Mouse (Mus musculus): Measurements from ENCODE around the gene Hsd17b14.
"Not testable (repeated sequence)": the region's sequence is repeated elsewhere in the genome, so short reads cannot be mapped to it uniquely, and the experiment has no call there.

Gene Hsd17b14

DNA sequence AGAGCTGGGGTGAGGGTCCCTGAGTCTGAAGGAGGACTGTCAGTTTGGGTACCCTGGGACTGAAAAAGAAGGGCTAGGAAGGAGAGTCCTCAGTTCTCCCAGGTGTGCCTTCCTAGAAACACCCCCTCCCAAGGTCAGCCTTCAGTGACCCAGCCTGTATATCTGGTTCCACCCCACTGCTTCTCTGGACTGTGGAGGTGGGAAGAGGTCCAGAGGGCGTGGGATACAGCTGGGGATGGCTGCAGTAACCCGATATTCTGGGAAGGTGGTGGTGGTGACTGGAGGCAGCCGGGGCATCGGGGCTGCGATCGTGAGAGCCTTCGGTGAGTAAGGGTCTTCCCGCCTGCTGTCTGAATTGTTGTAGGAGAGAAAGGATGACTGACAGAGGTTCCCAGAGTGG is at the start of gene Hsd17b14:
Hsd17b14 (plus strand) TSS at position 150 of the 400 bp plus-strand sequence.
- no peak for DNase-seq (ENCODE audit: low read depth, low spot score)

GRCm38 (mm10) chr7:45507583-45507982 is 47.1 kb upstream of the Hsd17b14 start:
- DNase-seq (ENCODE audit: low read depth, low spot score) = no peak

DNA sequence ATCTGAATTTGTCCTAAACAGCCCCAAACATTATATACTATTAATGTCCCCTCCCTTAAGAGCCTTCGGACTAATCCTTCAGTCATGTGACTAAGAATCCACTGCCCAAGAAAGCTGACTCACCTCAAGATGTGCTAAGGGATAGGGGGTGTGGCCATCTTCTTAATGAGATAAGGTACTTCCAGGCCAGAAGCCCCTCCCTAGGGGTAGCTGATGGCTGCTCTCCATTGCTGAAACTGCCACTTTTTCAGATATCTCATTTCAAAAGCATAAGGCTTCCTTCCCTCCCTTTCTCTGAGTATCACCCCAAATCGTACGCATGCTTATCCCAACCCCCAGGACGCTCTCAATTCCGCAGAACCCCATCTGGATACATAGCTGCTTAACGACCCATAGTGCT is 46.1 kb upstream of the Hsd17b14 start:
- DNase-seq (ENCODE audit: low read depth, low spot score) = peak; percentile 85

- DNase-seq (ENCODE audit: low read depth, low spot score) = no peak
These were observed 45.4 kb upstream of the Hsd17b14 start for GRCm38 (mm10) chr7:45509181-45509882.

DNA sequence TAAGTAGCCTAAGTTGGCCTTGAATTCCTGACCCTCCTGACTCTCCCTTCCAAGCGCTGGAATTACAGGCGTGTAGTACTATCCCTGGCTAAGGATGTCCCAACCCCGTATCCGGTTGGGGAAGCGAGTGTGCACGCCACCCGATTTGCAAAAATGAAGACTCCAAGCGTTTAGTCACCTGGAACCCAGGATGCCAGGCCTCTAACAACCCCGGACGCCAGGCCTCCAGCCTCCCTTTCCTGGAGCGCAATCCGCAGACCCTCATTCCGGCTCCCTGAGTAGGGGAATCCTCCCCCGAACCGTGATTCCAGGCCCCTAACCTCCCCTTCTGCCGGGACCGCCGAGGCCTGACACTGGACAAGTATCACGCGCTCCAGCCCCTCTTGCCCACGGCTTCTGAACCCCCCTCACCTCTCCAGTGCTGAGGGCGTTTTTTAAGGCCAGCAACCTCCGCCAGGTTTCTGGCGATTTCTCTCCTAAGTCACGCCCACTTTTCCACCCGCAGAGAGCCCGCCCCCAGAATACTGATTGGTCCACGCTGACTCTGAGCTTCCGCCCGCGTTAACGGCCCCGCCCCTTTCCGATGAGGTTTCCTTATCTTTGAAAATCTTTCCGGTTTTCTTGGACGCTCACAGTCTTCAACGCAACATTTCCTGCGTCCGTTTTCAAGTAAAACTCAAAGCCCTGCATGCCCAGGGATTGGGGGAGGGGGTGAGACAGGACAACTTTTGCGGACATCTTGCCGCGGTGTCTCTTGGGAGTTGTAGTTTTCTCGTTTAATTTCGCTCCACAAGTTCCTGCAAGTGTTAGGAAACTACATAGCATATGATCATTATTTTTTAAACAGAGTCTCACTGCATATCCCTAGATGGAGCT is 44.5 kb upstream of the Hsd17b14 start, which contains the start of gene Nucb1:
Nucb1 (minus strand) TSS at position 495 of the 876 bp plus-strand sequence.
- DNase-seq (ENCODE audit: low read depth, low spot score) = peak; percentile 92

DNA sequence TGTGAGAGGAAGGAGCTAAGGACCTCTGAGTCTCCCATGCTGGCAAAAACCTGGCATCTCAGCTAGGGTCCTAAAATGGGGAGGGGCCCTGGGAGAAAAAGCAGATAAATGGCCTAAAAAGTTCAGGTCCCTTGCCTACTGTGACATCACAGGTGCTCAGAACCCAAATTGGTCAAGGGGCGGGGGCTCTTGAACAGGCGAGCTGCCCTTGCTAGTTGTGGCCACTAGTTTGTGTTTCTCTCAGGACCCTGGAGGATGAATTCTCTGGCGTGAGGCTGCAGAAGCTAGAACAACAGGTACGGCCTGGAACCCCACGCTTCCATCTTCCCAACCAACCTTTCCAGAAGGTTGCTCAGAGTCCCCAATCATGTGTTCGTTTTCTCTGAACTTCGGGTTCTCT is 40.3 kb upstream of the Hsd17b14 start:
- DNase-seq (ENCODE audit: low read depth, low spot score) = no peak

GRCm38 (mm10) chr7:45515436-45515835 is 39.3 kb upstream of the Hsd17b14 start:
- peak; percentile 78 for DNase-seq (ENCODE audit: low read depth, low spot score)

- DNase-seq (ENCODE audit: low read depth, low spot score) = not testable (repeated sequence)
These were observed 37.8 kb upstream of the Hsd17b14 start for GRCm38 (mm10) chr7:45516846-45517245.

GRCm38 (mm10) chr7:45518618-45519017 is 36.1 kb upstream of the Hsd17b14 start:
- no peak for DNase-seq (ENCODE audit: low read depth, low spot score)

DNA sequence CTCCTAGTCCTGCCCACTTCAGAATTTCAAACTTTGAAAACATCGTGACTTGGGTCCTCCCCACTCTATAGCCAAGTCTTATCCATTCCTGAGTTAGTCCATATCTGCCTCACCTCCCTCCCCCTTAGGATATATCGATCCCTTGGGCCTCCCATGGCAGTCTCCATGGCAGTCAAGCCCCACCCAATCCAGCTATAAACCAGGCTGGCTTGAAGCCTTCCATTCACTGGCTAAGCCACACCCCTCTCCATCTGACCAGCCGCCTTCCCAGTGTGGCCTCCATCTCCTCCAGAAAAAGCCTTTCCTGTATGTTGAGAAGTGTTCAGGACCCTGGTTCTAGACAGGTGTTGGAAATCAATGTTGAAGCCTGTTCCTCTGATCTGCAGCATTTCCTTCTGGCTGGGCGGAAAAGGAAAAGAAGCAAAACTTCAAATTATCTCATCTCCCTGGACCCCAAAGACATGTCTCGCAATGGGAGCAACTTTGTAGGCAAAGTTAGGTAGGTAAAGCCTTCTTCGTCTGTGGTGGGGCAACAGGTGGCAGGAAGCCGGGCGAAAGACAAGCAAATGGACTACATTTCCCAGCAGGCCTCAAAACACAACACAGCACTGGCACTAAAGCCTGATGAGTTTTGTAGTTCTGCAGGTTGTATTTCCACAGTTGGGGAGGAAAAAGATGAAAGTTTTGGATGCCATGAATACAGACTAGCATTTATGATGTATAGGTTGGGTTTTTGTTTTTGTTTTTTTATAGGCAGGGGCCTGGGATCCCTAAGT is 35.2 kb upstream of the Hsd17b14 start:
- DNase-seq (ENCODE audit: low read depth, low spot score) = no peak

GRCm38 (mm10) chr7:45520605-45521004 is 34.1 kb upstream of the Hsd17b14 start:
- DNase-seq (ENCODE audit: low read depth, low spot score) = no peak

DNA sequence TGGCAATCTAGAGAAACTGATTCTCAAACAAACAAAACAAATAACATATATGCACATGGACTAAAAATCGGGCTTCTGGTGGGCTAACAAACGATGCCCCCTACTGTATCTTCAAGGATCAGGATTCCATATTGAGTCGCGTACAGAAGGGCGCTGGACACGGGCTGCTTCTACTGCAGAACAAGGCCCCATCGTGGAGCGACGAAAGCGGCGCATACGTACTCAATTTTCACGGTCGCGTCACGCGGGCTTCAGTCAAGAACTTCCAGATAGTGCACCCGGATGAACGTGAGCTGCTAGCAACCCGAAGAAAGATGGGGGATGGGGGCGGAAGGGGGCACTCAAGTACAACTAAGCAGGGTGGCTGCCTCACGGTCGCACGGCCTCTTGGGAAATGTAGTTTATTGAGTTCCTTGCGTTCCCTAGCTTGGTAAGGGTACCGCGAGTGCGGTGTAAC is 32.9 kb upstream of the Hsd17b14 start:
- peak; percentile 62 for DNase-seq (ENCODE audit: low read depth, low spot score)

DNA sequence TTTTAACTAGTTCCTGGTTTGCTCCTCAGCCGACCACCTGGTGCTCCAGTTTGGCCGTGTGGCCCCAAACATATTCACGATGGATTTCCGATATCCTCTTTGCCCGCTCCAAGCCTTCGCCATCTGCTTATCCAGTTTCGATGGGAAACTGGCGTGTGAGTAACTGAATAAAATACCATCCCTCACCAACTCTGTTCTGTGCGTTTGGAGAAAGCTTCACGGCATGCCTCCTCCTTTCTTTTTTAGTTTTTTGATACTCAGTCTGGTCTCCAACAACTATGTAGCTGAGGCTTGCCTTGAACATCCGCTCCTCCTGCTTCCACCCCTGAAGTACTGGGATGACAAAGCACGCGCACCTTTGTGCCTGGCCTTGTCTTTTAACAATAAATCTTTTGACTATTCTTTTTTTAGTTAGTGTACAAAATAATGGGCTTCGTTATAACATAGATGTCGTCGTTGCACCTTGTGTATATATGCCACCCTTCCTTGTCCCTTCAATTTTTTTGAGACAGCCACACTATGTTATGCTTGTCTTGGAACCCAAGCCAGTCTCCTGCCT is 32.4 kb upstream of the Hsd17b14 start:
- DNase-seq (ENCODE audit: low read depth, low spot score) = no peak

DNA sequence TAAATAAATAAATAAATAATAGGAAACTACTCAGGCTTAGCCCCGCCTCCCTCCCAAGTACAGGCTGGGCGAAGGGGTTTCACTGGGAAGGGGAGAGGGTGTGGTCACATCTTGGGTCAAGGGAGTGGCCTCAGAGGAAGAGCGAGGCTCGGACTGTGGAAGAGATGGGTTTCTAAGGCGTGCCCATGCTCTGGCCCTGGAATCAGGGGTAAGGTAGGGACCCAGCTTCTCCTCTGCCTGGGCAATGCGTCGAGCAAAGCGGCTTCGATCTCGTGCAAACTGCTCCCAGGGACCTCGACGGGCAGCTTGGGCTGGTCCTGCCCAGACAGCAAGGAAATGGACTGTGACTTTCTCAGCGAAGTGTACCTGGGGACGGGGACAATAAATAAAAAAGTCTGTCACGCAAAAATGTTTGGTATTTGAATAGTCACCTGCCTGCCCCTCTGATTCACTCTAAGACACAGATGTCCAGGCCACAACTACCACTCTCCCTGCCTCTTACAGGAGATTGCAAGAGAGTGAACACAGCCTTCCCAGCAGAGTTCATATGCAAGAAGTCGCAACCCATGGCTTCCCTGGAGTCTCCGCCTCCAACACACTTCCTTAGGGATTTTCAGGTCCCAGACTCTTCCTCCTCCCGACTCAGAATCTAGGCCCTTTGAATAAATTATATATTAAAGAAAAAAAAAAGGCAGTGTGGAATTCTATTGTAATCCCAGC is 31.6 kb upstream of the Hsd17b14 start:
- peak; percentile 57 for DNase-seq (ENCODE audit: low read depth, low spot score)

DNA sequence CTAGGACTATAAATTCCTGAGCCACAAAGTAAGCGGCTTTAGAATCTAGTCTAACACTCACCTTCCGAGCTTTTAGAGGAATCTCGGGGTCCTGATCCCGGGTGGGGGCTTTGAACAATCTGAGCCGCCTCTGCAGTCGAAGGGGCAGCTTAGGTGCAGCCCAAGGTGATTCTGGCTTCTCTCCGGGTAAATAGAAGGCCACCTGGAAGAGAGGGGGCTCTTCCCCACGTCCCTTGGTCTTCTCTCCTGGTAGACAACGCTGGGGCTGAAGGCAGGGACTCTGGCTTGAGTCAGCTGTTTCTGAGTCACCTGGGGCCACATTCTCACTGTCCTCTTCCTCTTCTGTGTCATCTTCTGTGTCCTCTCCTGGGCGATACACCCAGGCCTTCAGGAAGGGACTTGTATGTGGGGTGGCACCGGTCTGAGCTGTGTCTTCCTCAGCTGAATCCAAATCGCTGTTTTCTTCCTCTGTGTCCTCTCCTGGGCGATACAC is 31.0 kb upstream of the Hsd17b14 start:
- DNase-seq (ENCODE audit: low read depth, low spot score) = no peak

DNA sequence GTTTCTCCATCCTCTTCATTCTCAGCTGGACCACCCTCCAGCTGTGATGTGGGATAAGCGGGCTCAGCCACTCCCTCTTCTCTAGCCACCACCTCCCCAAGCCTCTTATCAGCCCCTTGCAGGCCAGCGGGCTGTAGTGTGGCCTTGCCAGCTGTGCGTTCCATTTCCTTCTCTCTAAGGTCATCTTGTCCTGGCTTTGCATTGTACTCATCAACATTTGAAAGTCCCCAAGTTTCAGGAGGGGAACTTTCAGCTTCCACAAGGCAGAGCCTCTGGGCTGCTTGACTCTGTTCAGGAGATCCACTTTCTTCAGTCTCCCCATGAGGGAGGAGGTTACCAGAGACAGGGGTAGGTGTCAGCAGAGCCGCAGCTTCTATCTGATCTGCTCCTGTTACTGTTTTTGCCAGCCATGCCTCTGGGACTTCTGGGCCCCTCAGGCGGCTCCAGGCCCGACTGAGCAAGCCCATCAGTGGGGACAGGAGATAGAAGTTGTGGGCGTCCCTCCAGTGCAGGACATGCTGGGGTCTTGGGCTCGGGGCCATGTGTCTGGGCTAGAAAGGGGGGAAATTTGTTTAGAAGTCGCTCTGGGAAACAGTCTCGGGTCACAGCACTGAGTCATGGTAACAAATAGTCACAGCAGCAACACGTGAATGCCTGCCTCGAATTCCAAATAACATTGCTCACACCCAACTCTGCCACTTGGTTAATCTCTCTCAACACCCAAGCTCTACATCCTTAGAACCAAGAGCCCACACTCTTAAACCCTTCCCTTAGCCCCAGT is 29.7 kb upstream of the Hsd17b14 start:
- DNase-seq (ENCODE audit: low read depth, low spot score) = peak; percentile 91

DNA sequence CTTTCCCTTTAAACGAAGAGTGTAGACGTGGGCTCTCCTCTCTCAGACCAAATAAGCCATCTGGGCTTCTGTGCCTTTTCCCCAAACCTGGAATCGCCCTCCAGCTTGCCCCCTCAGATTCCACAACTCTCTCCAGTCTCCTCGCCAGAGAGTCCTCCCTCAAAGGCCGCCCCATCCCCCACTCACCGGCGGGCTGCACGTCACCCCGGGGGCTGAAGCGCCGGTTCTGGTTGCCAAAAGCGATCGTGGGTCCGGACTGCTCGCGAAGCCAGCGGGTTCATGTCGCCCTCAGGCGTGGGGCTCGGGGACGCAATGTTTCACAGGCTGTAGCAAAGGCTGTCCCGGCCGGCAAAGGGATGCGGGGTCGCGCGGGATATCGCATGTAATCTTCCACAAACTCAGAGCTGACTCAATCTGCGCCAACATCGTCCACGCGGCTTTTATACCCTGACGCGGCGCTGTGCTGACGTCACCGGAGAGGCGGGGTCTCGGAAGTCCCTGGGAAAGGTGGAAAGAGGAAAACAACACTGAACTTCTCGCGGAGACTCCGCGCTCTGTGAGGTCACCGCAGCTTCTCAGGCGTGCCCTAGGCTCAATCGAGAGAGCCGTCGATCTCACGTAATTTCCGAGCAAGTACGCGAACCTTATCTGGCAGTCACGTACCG is 28.8 kb upstream of the Hsd17b14 start, which contains the start of the genes Ppp1r15a and Plekha4:
Ppp1r15a (minus strand) TSS at position 460 of the 665 bp plus-strand sequence.
Plekha4 (plus strand) TSS at position 522 of the 665 bp plus-strand sequence.
- peak; percentile 91 for DNase-seq (ENCODE audit: low read depth, low spot score)

- no peak for DNase-seq (ENCODE audit: low read depth, low spot score)
These were observed 28.1 kb upstream of the Hsd17b14 start for GRCm38 (mm10) chr7:45526474-45527120.

DNA sequence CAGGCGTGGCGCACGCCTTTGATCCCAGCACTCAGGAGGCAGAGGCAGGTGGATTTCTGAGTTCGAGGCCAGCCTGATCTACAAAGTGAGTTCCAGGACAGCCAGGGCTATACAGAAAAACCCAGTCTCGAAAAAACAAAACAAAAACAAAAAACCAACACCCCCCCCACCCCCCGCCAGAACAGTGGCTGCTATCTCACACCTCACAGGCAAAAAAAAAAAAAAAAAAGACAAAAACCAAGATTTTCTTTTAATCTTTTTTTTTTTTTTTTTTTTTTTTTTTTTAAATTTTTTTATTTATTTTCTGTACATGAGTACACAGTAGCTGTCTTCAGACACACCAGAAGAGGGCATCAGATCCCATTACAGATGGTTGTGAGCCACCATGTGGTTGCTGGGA is 27.5 kb upstream of the Hsd17b14 start:
- DNase-seq (ENCODE audit: low read depth, low spot score) = not testable (repeated sequence)

Measured in c-Kit-negative CD71-positive TER-119-positive erythroid progenitor cells, embryonic 14.5 days (primary cell).